Mouse (Mus musculus): ENCODE measurements around the gene Gm364. TPM values are rescaled to one million over a fixed set of nuclear protein-coding genes. Genes with fewer than 3 reads are reported as not detected.

Gm364 gene
- polyA plus RNA-seq, 1 experiment = not detected

GRCm38 (mm10) chrX:57380915-57381314, 28.0 kb upstream of the Gm364 start:
- WGBS = 33% methylated on average over 5 of the region's 5 CpGs
- no peaks in the 10 kb centered on the region for H3K27me3 ChIP-seq (ENCODE audit: control insufficient read depth, insufficient read depth, low read length)
- no peak overlapping the region for H3K27ac ChIP-seq (ENCODE audit: insufficient read depth, low read length)
- TF ChIP-seq CTCF (IDR thresholded peaks at IDR 0.05; ENCODE audit: borderline replicate concordance, insufficient read depth, low read depth, low read length) = no peak
- no peak for TF ChIP-seq POLR2A (IDR thresholded peaks at IDR 0.05; ENCODE audit: borderline replicate concordance, insufficient read depth, low read length)
- H3K4me3 ChIP-seq (replicated peaks; ENCODE audit: insufficient read depth, low read depth, low read length) = no peak overlapping the region
- H3K4me1 ChIP-seq (ENCODE audit: control insufficient read depth, insufficient read depth, low read length) = no peaks in the 10 kb centered on the region
- peak; percentile 16 to 20 for DNase-seq

- H3K27ac ChIP-seq (ENCODE audit: insufficient read depth, low read length) = peak within 1 kb of the TSS; percentile 83; the same call in 1 of the 2 replicates
- peak within 1 kb of the TSS; percentile 95 for H3K4me3 ChIP-seq (replicated peaks; ENCODE audit: insufficient read depth, low read depth, low read length)
- WGBS = 6% methylated on average over 50 of the region's 50 CpGs
- H3K4me1 ChIP-seq (ENCODE audit: control insufficient read depth, insufficient read depth, low read length) = 0 out of 2 replicates have a peak, but pooled peaks cover 3% of the 10 kb centered on the region
- DNase-seq = peak; percentile 83 to 90
- TF ChIP-seq CTCF (IDR thresholded peaks at IDR 0.05; ENCODE audit: borderline replicate concordance, insufficient read depth, low read depth, low read length) (no peak), POLR2A (IDR thresholded peaks at IDR 0.05; ENCODE audit: borderline replicate concordance, insufficient read depth, low read length) (peak; percentile 82; the same call in 1 of the 2 replicates)
- H3K27me3 ChIP-seq (ENCODE audit: control insufficient read depth, insufficient read depth, low read length) = no peaks in the 10 kb centered on the region
These were observed 16.3 kb upstream of the Gm364 start, which contains the start of gene Rbmx for GRCm38 (mm10) chrX:57392367-57393246. Rbmx (minus strand) TSS chrX:57393036.

DNA sequence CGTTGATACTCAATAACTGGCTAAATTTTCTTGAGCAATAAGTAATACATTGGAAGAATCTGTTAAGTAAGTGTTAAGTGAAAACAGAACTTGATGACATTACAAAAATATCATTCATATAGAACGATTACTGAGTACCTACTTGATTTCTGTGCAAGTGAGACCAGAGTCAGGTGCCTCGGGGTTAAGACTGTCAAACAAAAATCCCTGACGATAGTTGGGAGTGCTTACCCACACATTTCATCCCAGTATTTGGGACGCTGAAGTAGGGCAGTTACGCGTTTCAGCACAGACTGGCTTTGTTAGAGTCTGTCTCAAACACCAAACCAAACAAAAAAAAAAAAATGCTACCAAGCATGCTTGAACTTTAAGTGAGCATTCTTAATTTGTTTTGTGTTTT, 15.5 kb upstream of the Gm364 start:
- 10% methylated on average over 7 of the region's 7 CpGs for WGBS
- no peaks in the 10 kb centered on the region for H3K27me3 ChIP-seq (ENCODE audit: control insufficient read depth, insufficient read depth, low read length)
- DNase-seq = no peak
- H3K27ac ChIP-seq (ENCODE audit: insufficient read depth, low read length) = no peak overlapping the region
- no peak for TF ChIP-seq CTCF (IDR thresholded peaks at IDR 0.05; ENCODE audit: borderline replicate concordance, insufficient read depth, low read depth, low read length)
- TF ChIP-seq POLR2A (IDR thresholded peaks at IDR 0.05; ENCODE audit: borderline replicate concordance, insufficient read depth, low read length) = no peak
- 0 out of 2 replicates have a peak, but pooled peaks cover 3% of the 10 kb centered on the region for H3K4me1 ChIP-seq (ENCODE audit: control insufficient read depth, insufficient read depth, low read length)
- peak overlapping the region; percentile 95 for H3K4me3 ChIP-seq (replicated peaks; ENCODE audit: insufficient read depth, low read depth, low read length)

- Histone ChIP-seq H3K4me1 (ENCODE audit: control insufficient read depth, insufficient read depth, low read length) (no peaks in the 10 kb centered on the region), H3K4me3 (replicated peaks; ENCODE audit: insufficient read depth, low read depth, low read length) (no peak overlapping the region), H3K27ac (ENCODE audit: insufficient read depth, low read length) (no peak overlapping the region), H3K27me3 (ENCODE audit: control insufficient read depth, insufficient read depth, low read length) (no peaks in the 10 kb centered on the region)
- TF ChIP-seq CTCF (IDR thresholded peaks at IDR 0.05; ENCODE audit: borderline replicate concordance, insufficient read depth, low read depth, low read length) (no peak), POLR2A (IDR thresholded peaks at IDR 0.05; ENCODE audit: borderline replicate concordance, insufficient read depth, low read length) (no peak)
- DNase-seq = no peak
- 90% methylated on average over 1 of the region's 1 CpGs for WGBS
These were observed 7.6 kb upstream of the Gm364 start for GRCm38 (mm10) chrX:57401388-57401787.

GRCm38 (mm10) chrX:57403651-57404050, 5.3 kb upstream of the Gm364 start:
- Histone ChIP-seq H3K4me3 (replicated peaks; ENCODE audit: insufficient read depth, low read depth, low read length) (no peak overlapping the region), H3K4me1 (ENCODE audit: control insufficient read depth, insufficient read depth, low read length) (no peaks in the 10 kb centered on the region), H3K27ac (ENCODE audit: insufficient read depth, low read length) (no peak overlapping the region), H3K27me3 (ENCODE audit: control insufficient read depth, insufficient read depth, low read length) (no peaks in the 10 kb centered on the region)
- TF ChIP-seq CTCF (IDR thresholded peaks at IDR 0.05; ENCODE audit: borderline replicate concordance, insufficient read depth, low read depth, low read length) = no peak
- no peak for TF ChIP-seq POLR2A (IDR thresholded peaks at IDR 0.05; ENCODE audit: borderline replicate concordance, insufficient read depth, low read length)
- no peak for DNase-seq

DNA sequence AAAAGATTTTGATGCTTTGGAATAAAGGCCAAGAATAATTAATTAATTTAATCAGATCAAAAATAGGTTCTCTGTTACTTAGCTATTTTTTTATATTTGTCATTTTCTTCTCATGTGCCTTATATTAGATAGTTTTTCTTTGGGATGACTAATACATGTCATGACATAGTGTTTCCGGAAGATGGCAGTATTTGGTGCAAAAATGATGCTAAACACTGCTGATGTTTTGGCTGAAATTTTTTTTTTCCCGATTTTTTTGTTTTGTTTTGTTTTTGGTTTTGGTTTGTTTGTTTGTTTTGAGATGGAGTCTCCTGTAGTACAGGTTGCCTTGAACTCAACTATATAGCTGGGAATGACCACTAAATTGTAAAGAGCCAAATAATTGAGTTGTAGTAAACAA, 22.7 kb downstream of the Gm364 start:
- WGBS = 2% methylated on average over 2 of the region's 2 CpGs

DNA sequence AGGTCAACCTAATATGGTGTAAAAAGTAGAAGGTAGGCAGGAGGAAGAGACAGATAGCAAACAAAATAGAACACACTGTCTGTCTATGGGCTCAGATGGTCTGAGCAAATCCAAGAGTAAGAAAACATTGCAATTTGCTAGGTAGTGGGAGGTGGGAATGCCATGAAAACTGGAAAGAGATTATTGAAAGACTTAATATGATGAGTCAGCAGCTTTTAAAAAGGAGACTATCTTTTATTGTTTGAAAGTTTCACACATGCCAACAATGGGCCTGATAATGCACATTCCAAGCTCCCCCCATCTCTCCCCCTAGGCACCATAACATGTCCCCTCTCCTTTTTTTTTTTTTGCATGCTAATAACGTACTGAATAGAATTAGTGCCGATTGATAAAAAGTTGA, 24.9 kb downstream of the Gm364 start:
- H3K4me1 ChIP-seq (ENCODE audit: control insufficient read depth, insufficient read depth, low read length) = no peaks in the 10 kb centered on the region
- no peak overlapping the region for H3K27ac ChIP-seq (ENCODE audit: insufficient read depth, low read length)
- H3K27me3 ChIP-seq (ENCODE audit: control insufficient read depth, insufficient read depth, low read length) = no peaks in the 10 kb centered on the region
- no peak for TF ChIP-seq CTCF (IDR thresholded peaks at IDR 0.05; ENCODE audit: borderline replicate concordance, insufficient read depth, low read depth, low read length)
- no peak for TF ChIP-seq POLR2A (IDR thresholded peaks at IDR 0.05; ENCODE audit: borderline replicate concordance, insufficient read depth, low read length)
- WGBS = 82% methylated on average over 2 of the region's 2 CpGs
- H3K4me3 ChIP-seq (replicated peaks; ENCODE audit: insufficient read depth, low read depth, low read length) = no peak overlapping the region
- DNase-seq = no peak

More for the DNA sequence above, 22.7 kb downstream of the Gm364 start:
- DNase-seq = peak in 1 of 2 experiments; percentile 1
- TF ChIP-seq POLR2A (IDR thresholded peaks at IDR 0.05; ENCODE audit: borderline replicate concordance, insufficient read depth, low read length) = no peak
- TF ChIP-seq CTCF (IDR thresholded peaks at IDR 0.05; ENCODE audit: borderline replicate concordance, insufficient read depth, low read depth, low read length) = peak; percentile 6; the same call in 1 of the 2 replicates
- Histone ChIP-seq H3K27ac (ENCODE audit: insufficient read depth, low read length) (no peak overlapping the region), H3K4me3 (replicated peaks; ENCODE audit: insufficient read depth, low read depth, low read length) (no peak overlapping the region), H3K27me3 (ENCODE audit: control insufficient read depth, insufficient read depth, low read length) (no peaks in the 10 kb centered on the region), H3K4me1 (ENCODE audit: control insufficient read depth, insufficient read depth, low read length) (no peaks in the 10 kb centered on the region)

DNA sequence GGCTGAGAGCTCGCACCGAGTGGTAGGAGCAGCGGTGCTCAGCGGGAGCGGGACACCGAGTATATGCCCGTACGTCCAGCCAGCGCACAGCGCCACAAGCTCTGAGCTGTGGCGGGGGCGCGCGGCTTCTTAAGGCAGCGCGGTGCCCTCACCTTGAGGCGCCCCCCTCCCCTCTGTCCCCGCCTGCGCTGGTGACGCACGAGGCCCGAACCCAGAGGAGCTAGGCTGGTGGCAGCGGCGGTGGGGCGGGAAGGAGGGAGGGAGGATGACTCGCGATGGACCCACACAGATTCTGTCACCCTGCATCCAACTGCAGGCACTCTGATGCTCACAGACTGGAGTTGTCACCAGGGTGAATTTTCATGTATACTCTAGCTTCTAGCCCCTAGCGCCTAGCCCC, 94.7 kb downstream of the Gm364 start, which contains the start of gene Gpr101:
Gpr101 (minus strand) TSS at position 124 of the 400 bp plus-strand sequence.
- Histone ChIP-seq H3K4me3 (replicated peaks; ENCODE audit: insufficient read depth, low read depth, low read length) (no peak within 1 kb of the TSS), H3K27me3 (ENCODE audit: control insufficient read depth, insufficient read depth, low read length) (no peaks in the 10 kb centered on the region; the same call in 1 of the 2 replicates), H3K27ac (ENCODE audit: insufficient read depth, low read length) (no peak within 1 kb of the TSS), H3K4me1 (ENCODE audit: control insufficient read depth, insufficient read depth, low read length) (no peaks in the 10 kb centered on the region)
- 4% methylated on average over 26 of the region's 28 CpGs for WGBS
- no peak for DNase-seq
- TF ChIP-seq CTCF (IDR thresholded peaks at IDR 0.05; ENCODE audit: borderline replicate concordance, insufficient read depth, low read depth, low read length) (no peak), POLR2A (IDR thresholded peaks at IDR 0.05; ENCODE audit: borderline replicate concordance, insufficient read depth, low read length) (no peak)

Data from cerebellum, adult 2 months (tissue).